Mouse (Mus musculus): ENCODE results near the gene Bhlhb9.
"Not testable (repeated sequence)": the region's sequence is repeated elsewhere in the genome, so short reads cannot be mapped to it uniquely, and the experiment has no call there.

GRCm38 (mm10) chrX:135795591-135796304, 1.6 kb upstream of the Bhlhb9 start:
- not testable (repeated sequence) for TF ChIP-seq POLR2A (IDR thresholded peaks at IDR 0.05; ENCODE audit: borderline replicate concordance, low read depth, low read length); CTCF (IDR thresholded peaks at IDR 0.05; ENCODE audit: low read depth, low read length)

Measured in bone marrow macrophage, adult 2 months (primary cell).